Mouse (Mus musculus) cerebral cortex, adult 2 months (tissue): ENCODE measurements around the gene Dcp1a.

ENCODE experiments used
- WGBS: fragments of 180-500 bp; shearing (Covaris S2); methylation state at CpG from one replicate; pipeline ENCODE4 v1.1.7; 2018; 5-methylcytosine and 5-hydroxymethylcytosine counted together

Dcp1a gene

DNA sequence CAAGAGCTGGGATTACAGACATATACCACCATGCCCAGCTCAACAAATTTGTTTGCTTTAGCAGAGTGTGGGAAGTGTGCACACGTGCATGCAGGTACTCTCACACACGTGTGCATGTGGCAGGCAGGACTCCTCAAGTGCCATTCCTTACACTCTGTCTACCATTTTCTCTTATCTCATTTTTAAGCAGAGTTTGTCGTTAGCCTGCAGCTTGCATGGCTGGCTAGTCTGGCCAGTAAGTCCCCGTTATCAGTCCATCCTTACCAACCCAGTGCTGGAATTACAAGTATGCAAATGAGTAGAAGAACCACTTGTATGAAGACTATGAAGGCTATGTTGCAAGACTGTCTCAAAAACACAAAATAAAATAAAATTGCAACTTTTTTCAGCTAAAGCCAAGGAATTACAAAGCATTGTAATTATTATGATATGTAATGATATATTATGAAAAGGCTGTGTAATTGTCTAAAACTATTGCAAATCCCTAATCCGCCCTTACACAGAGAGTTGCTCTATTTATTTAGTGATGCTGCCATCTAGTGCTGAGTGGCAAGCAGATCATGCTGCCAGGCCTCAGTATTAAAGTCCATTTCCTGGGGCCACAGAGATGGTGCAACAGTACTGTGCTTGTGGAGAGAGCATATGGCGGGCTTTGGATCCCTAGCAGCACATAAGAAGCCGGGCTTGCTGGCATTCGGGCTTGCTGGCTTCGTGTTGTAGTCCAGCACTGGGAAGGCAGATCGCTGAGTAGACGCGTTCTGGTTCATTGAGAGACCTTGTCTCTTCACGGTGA is 36.8 kb downstream of the Dcp1a start:
- 74% methylated on average over 13 of the region's 13 CpGs for WGBS

DNA sequence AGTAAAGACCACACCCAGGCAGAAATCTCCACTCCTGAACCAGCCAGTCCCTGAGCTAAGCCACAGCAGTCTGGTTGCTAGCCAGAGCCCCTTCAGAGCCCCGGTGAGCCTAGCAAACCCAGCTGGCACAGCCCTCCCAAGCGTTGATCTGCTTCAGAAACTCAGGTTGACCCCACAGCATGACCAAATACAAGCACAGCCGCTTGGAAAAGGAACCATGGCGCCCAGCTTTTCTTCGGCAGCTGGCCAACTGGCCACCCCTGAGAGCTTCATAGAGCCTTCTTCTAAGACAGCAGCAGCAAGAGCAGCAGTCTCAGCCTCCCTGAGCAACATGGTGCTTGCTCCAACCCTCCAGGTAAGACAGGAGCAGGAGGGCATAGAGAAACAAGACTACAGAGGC is 40.0 kb downstream of the Dcp1a start:
- WGBS, result 65% methylated on average over 5 of the region's 5 CpGs

DNA sequence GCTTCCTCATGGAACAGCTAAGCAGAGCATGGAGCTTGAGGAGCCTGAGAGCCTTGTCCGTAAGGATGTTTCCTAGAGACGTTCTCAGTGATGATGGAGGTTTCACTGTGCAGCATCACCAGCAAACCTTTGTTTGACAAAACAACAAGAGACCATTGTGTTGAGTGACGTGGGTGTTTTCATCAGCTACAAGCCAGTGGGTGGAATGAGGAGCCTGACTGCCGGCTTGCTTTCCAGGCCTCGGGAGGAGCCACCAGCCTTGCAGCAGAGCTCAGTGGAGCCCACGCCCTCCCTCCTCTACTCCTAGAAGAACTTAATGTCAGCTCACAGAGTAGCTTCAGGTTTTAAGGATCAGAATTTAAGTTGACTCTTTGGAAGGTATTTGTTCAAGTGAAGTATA is 44.0 kb downstream of the Dcp1a start:
- WGBS, result 44% methylated on average over 6 of the region's 6 CpGs

DNA sequence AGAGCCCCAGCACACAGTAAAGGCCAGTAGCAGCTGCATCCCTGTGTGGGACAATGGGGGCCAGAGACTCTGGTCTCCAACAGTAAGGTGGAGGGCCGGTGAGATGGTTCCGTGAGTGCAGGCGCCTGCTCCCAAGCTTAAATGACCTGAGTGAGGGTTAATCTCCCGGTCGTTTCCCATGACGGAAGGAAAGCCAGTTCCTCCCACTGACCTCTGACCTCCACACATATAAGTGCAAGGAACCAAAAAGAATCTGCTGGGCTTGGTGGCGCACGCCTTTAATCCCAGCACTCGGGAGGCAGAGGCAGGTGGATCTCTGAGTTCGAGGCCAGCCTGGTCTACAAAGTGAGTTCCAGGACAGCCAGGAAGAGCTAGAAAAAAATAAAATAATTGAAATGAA is 49.1 kb downstream of the Dcp1a start:
- 92% methylated on average over 10 of the region's 10 CpGs for WGBS

DNA sequence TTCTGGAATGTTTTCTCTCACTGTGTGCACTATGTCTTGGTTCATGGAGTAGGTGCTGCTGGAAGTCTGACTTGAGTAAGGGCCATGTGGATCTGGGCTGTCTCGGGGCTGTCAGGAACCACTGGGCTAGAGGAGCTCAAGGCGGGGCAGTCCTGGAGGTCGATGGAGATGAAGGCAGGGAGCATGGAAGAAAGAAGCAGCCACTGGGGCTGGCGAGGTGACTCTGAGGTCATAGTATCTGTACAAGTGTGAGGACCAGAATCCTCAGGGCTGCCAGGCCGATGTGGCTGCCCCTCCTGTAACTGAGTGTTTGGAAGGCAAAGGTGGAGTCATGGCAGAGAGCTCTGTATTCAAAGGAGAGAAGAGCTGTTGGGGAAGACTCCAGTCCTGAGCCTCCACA is 49.6 kb downstream of the Dcp1a start:
- 89% methylated on average over 5 of the region's 5 CpGs for WGBS

DNA sequence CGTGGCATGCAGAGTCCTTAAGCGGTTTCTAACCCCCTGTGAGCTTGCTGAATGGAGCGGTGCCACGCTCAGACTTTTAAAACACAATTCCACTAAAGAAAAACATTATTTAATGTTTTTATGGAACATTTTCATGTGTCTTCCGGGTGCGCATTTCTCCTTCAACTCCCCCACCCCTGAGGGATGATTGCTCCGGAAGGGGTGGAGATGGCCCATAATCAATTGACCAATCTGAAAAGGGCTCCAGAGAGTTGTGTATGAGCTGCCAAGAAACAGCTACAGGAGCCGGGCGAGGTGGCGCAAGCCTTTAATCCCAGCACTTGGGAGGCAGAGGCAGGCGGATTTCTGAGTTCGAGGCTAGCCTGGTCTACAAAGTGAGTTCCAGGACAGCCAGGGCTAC is 50.1 kb downstream of the Dcp1a start:
- whole genome bisulfite sequencing, result 89% methylated on average over 12 of the region's 12 CpGs

DNA sequence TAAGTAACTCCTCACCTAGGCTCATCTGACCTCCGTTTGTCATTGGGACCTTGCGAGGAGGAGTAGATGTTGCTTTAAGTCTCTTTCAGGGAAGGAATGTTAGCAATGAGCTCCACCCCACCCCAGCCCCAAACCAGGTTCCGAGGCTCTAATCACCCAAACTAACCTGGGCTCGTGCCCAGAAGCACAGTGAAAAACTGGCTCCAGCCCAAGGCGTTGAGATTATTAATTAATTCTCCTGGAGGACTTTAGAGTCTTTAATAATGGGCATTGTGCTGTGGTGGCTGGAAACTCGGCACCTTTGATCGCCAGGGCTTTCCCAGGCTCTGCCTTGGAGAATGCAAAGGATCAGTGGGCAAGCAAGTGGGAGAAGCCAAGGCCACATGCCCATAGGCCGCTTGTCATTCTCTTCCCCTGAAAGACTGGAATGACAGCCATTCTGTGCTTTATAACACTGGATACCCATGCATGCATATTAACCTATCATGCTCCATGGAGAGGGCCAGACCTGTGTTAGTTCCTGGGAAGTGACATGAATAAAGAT is 51.5 kb downstream of the Dcp1a start:
- WGBS, result 61% methylated on average over 8 of the region's 8 CpGs

DNA sequence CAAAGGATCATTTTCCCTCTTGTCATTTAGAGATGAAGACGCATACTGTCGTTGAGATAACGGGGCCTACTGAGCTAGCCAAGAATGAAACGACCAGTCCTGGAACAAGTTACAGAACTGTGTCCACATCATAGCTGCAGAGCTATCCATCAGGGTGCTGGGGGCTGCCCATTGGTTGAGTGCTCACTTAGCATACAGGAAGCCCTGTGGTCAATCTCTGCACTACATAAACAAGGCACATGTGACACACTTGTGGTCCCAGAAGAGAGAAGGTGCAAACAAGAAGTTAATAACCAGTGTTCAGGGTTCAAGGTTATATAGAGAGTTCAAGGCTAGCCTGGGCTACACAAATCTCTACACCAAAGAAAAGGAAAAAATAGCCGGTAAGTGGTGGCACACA is 52.1 kb downstream of the Dcp1a start:
- WGBS, result 75% methylated on average over 5 of the region's 5 CpGs

DNA sequence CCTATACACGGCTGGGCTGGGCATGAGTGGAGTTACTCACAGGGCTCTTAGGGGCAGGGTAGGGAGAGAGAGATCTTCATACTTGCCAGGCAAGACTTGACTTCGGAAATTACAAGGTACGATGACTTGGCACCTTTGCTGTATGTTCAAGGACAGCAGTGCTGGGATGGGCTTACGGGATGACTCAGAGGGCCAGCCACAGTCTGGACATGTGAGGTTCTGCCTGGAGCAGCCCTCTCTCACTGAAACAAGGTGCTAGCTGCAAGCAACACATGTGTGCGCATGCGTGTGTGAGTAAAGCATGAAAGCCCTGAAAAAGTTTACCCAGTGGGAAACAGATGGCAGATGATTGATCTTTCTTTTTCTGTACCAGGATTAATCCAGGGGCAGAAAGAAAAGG is 52.6 kb downstream of the Dcp1a start:
- 84% methylated on average over 6 of the region's 6 CpGs for WGBS

DNA sequence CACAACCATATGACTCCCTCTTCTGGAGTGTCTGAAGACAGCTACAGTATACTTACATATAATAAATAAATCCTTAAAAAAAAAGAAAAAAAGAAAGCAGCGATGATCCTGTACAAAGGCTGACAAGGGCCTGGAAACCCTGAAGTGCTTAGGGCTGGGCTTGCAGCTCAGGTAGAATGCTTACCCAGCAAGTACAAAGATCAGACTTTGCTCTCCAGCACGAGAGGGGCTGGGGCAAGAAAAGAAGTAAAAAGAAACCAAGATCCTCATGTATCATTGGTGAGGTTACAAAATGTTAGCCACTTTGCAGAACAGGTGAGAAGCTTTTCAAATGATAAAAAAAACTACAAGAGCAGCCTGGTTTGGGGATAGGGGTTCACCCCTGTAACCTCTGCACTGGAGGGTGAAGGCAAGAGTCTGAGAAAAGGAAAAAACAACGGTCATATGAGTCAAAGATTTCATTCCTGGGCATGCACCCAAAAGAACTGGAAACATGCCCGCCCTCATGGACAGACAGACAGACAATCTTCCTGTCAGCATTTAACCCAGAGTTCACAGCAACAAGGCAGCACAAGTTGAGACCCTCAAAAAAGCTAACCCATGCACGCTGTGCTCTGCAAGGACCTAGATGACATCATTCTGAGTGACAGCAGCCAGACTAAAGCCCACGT is 54.6 kb downstream of the Dcp1a start:
- WGBS, result 62% methylated on average over 6 of the region's 6 CpGs

DNA sequence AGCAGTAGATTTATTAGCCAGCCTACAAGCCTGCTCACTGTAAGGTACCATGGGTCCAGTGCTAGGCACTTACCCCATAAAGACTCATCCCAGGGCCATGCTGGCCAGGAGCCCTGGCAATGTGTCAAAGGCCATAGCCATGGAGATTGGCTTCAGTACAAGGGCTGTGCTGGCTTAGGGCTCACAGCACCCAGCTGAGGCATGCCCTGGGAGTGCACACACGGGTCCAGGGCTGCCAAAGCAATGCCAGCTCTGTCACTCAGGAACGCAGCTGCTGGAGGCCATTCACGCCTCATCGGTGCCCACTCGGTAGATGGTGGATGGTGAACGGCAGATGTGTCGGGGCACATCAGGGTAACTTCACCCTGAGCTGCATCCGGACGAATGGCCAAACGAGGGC is 62.2 kb downstream of the Dcp1a start:
- 49% methylated on average over 10 of the region's 10 CpGs for WGBS

DNA sequence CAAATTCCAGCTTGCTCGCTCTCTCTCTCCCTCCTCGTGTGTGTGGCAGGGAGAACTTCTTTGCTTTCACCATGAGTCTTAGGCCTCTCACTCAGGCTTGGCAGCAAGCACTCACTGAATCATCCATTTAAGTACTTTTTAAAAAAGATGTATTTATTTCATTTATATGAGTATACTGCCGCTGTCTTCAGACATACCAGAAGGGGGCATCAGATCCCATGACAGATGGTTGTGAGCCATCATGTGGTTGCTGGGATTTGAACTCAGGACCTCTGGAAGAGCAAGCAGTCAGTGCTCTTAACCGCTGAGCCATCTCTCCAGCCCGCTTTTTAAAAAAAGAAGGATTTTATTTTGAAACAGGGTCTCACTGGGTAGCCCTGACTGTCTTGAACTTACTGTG is 64.0 kb downstream of the Dcp1a start:
- WGBS, result 84% methylated on average over 5 of the region's 5 CpGs

DNA sequence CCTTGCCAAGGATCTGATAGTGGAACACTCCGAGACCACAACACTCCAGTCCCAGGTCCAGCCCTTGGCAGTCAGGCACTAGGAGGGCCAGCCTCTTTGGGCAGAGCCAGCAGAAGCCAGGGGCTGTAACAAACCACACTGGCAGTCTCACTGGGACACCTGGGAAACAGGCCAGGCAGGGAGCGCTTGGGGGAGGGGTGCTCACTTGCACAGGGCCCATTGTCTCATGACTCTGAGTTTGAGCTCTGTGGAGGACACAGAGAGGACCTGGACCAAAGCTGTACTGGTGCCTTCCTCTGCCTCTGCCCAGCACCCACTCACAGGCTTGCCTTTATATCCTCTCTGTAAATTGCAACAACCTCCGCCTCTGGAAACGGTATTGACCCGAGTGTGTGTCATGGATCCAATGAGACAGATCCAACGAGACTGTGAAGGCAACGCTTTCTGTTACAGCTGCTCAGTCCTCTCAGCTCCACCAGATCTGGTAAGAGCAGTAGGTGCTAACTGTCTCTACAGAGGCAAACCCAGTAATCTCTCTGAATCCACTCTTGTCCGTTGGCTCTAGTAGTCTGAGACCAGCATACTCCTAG is 68.9 kb downstream of the Dcp1a start, which contains the start of gene Tkt:
Gene Tkt, plus strand, starts transcription at position 229 of the 590 bp plus-strand sequence.
- 27% methylated on average over 8 of the region's 8 CpGs for WGBS

DNA sequence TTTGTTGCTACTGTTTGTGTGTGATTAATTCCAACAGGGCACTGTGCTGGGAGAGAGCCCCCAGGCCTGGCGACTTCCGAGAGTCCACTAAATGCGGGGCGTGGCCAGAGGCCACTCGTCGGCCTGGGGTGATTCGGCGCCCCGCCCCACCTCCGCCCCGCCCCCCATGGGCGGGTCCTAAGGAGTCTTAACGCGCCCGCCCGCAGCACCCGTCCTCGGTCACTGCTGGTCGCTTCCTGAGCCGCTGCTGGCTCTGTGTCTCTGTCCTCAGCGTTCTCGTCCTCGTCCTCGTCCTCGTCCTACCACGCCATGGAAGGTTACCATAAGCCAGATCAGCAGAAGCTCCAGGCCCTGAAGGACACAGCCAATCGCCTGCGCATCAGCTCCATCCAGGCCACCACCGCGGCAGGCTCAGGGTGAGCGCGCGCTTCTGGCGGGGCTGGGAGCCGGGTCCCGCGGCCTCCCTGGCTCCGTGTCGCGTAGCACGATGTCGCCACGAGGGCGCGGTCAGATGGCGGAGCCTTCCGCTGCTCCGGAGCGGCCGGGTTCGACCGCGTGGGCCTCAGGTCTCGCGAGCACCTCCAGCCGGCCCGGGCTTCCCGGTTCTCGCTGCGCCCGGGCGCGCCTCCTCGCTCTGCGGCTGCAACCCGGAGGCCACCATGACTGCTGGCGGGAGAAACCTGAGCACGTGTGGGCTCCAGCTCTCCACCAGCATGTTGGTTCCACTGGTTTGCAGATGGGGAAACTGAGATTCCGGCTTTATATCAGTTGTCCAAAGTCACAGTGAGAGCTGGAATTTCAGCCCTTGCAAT is 69.8 kb downstream of the Dcp1a start:
- under 1% methylated on average over 66 of the region's 69 CpGs for WGBS

DNA sequence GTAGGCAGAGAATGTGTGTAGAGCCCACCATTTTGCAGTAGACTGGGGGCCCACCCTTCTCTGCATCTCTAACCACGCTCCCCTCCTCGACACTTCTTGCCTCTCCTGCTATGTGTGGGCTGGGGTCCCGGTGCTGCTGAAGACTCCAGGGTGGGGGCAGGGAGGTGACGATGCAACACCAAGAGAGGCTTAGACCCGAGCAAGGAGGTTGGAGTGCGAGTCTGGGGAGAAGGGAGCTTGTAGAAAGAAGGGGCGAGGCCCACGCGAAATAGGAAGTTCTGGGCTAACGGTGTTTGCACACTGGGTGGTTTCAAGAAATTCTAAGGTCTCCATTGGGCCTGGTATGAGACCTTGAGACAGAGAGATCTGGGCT is 70.4 kb downstream of the Dcp1a start:
- WGBS, result 3% methylated on average over 10 of the region's 10 CpGs

DNA sequence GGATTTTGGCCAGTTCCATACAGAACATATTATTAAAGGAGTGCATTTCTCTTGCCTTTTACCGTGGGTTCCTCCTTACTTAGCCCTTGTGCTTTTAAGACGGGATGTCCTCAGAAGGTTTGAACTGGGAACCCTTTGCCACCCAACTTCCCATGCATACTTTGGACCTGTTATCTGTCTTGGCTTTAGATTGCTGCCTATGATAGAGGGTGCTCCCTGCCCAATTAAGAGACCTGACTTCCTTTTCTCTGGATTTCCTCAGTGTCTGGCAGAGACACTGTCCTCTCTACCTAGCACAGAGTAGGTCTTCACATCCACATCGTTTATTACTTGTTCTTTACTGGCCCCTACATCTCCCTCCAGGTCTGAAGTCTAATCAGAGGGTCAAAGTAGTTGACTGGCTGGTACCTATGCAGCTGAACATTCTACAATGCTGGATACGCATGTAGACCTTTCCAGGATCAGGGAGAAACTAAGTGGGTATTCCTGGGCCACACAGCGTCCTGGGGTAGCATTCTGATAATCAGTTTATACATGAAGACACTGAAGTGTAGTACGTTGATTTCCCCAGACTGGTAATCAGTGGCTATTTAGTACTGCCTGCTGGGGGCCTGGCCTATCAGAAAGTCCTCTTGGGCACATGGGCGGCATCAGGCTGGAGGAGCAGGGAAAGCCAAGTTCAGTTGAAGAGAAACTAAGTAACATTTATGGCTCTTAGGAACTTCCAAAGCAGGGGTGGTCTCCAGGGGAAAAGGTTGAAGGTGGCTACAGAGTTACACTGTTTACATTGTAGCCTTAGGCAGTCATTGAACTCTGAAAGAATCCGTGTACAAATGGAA is 71.1 kb downstream of the Dcp1a start:
- 34% methylated on average over 8 of the region's 8 CpGs for WGBS

DNA sequence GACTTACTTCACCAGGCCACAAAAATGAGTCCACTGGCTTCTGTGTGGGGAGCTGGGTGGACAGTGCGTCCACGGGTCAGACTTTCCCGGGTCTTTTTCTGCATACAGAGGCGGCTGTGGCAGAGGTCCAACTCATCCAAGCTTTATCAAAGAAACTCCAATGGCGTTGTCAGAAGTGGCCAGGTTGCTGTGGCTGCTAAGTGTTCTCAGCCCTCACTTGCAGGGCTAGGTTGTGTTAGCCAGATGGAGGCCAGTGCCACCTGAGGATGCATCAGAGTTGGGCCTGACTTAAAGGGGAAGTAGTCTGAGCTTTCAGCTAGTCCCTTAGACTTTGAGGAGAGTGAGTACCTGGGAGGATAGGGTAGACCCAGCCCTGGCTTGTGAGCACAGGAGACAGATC is 72.2 kb downstream of the Dcp1a start:
- 35% methylated on average over 5 of the region's 5 CpGs for WGBS

DNA sequence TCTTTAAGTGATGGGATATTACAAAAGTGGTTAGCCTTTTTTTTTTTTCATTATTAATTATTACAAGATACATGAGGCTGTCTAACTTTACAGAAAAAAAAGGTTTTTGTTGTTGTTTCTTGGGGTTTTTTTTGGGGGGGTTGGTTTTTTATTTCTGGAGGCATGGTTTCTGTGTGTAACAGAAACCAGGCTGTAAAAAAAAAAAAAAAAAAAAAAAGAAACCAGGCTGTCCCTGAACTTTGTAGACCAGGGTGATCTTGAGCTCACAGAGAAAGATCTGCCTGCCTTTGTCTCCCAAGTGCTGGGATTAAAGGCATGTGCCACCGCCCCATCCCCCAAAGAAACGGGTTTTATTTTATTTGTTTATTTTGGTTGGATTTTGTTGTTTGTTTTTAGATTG is 72.6 kb downstream of the Dcp1a start:
- 88% methylated on average over 2 of the region's 2 CpGs for WGBS

DNA sequence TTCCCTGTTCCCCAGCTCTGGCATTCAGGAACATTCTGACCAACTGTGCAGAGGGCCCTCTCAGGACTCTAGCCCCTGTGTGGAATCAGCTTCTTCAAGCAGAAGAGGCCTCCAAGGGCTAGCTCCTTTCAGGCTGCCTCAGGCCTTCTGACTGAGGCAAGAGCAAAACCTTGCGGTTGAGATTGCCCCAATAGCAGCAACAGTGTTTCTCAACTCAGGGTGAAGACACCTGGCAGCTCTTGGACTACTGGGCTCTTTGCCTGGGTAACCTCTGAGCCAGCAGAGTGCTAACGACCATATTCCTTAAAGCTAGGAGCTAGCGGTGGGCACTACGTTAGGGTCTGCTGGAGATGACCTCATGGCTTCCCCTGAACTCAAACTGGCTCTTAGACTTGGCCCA is 73.8 kb downstream of the Dcp1a start:
- WGBS, result 73% methylated on average over 4 of the region's 4 CpGs

DNA sequence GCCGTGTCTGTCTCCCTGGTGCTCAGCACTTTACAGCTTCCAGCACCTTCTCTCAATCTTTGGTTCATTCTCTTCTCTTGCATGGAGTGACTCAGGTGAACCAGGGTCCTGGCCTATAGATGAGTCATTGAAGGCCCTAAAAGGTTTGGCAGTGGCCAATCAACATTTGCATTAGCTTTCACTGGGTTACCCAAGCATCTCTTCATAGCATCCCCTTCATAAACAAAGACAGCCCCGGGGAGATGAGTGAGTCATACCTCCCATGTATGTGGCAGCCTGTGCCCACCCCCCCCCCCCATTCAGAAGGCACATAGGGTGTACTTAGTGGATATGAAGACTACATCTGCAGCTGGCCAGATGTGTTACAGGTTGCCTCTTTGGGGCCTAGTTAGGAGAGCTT is 77.3 kb downstream of the Dcp1a start:
- WGBS, result 66% methylated on average over 2 of the region's 2 CpGs

DNA sequence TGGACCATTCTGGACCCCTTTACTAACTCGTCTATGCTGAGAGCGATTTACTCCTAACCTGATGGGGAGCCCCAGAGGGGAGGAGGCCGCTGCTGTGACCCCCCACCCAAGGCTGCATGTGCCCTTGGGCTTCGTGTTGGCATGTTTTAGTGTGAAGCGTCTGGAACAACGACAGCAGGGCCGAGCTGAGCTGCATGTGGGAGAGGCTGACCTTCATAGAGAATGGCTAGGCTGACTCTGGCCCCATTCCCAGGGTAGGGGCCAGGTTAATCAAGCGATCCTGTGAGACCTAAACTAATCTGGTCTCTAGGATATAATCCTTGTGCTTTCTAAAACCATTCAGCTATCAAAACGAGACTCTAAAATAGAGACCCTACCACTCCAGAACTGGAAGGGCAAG is 78.4 kb downstream of the Dcp1a start:
- WGBS, result 67% methylated on average over 9 of the region's 9 CpGs
